Mouse (Mus musculus) MN1 (cell line): Measurements from ENCODE around the gene Ticrr.

ENCODE experiments used
- DNase-seq: peaks from one replicate; pipeline ENCODE4 v3.0.0-alpha.2; 2016; ENCODE audit warnings: low spot score

Gene Ticrr

GRCm38 (mm10) chr7:79680231-79680630 lies 20.2 kb downstream of the Ticrr start:
- no peak for DNase-seq

DNA sequence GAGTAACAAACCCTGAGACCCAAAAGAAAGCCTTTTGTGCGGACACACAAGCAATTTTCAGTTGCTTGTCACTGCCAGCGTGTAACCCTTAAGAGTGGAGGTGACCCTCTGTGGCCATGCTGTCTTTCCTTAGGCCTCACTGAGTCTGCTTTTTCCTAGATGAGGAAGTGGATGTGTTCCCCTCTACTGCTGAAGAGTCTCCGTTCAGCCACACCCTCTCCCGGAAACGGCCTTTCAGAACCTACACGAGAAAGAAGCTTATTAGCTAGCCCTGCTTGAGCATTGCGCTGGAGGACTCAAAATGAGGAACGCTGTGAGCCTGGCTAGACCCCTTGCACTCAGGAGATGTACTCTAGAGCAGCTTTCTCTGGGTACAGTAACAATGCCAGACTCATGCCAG lies 36.5 kb downstream of the Ticrr start:
- no peak for DNase-seq

- no peak for DNase-seq
These were observed 42.8 kb downstream of the Ticrr start for GRCm38 (mm10) chr7:79702755-79703154.

GRCm38 (mm10) chr7:79705210-79705609 lies 45.2 kb downstream of the Ticrr start:
- no peak for DNase-seq

DNA sequence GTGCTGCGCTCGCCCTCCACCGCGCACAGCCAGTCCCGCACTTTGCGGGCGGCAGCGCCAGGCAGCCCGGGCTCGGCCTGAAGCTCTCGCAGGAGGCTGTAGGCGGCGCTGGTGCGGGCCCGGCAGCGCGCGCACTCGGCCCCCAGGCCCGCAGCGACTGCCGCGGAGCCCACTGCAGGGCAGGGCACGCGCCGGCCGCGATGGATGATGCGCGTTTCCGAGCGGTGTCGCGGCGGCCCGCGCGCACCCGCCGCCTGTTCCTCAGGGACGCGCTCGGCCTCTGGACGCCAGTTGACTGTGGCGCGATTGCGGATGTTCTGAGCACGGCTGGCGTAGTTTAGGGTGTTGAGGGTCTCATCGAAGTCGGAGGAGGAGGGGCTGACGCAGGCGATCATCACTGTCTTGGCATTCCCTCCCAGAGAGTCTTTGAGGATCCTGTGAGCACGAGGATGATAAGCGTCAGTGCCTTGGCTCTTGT lies 50.2 kb downstream of the Ticrr start:
- DNase-seq, result no peak

DNA sequence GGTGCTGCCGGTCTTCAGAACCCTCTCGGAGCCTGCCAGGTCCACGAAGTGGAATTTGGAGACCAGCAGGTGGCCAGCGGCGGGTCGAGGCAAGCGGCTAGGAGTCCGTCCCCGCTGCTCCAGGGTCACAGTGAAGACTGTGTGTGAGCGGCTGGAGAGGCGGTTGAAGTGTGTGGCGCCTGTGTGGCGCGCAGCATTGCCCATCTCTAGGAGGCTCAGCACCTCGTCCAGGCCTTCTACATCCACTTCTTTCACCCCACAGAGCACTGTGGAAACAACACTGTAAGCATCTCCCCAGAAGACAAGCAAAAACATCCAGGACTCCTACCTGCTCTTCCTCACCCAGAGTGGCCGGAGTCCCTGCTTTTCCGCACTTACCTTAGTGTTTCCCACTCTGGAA lies 50.8 kb downstream of the Ticrr start:
- no peak for DNase-seq

GRCm38 (mm10) chr7:79715187-79715981 lies 55.4 kb downstream of the Ticrr start, which contains the start of gene Kif7:
Kif7 (minus strand) TSS chr7:79715720.
- peak; percentile 85 for DNase-seq

DNA sequence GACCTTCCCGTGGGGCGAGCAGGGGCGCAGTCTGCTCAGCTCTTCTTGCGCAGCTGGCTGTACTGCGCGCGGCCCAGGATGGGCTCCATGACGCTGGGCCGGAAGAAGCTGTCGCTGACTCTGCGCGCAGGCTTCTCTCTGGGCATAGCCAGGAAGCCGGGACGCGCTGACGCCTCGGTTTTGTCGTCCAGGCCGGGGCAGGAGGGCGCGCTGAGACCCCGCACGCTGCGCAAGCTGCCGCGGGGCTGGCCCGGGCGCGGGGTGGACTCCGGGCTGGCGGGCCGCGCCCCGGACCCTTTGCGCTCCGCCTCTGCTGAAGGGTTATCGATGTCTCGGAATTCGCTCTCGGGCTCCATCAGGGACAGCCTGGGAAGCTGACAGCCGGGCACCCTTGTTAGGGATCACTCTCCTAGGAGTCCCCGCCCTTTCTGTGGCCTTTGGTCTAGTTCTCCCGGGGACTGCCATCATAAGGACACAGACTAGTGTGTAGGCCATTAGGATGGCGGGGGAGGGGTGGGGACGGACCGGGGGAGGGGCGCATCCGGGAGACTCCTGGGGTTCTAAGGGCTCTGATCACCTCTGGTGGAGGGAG lies 61.5 kb downstream of the Ticrr start:
- DNase-seq, result peak; percentile 38

- peak; percentile 45 for DNase-seq
These were observed 67.1 kb downstream of the Ticrr start for GRCm38 (mm10) chr7:79727091-79727490.

- peak; percentile 75 for DNase-seq
These were observed 68.2 kb downstream of the Ticrr start for GRCm38 (mm10) chr7:79728219-79728618.

- peak; percentile 80 for DNase-seq
These were observed 69.2 kb downstream of the Ticrr start for GRCm38 (mm10) chr7:79729169-79729568.

- DNase-seq, result peak; percentile 39
These were observed 69.9 kb downstream of the Ticrr start for GRCm38 (mm10) chr7:79729743-79730370.

DNA sequence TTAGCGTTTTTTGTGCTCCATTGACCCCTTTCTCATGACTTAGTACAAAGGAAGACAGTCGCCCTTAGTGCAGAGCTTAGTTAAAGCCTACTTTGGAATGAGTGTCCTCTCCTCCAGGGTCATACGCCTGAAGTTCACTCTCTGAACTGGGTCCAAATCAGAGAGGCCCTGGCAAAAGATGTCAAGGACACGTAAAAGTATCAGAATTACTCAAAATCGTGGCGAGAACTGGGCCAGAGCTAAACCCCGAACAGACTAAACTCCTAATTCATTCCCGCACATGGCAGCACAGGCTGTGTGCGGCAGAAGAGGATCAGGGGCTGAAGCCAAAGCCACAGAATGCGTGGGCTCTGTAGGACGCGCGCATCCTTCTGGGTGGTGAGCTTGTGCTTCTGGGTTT lies 71.4 kb downstream of the Ticrr start:
- no peak for DNase-seq

DNA sequence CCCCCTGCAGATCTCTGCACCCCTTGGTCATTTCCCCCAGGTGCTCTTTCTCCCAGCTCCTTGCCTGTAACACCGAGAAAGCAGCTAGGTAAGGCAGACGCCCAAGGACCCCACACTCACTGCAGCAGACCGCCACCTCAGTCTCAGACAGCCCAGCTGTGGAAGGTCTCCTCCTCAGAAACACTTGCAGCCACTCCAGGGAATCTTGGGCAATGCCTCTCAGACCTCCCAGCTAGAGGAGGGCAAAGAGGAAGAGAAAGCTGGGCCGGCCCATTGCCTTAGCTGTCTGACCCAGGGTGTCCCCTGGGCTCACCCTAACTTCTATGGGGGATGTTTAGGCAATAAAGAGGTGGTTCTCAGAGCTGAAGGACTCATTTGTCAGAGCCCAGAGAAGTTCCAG lies 72.6 kb downstream of the Ticrr start, which contains the start of gene Plin1:
Gene Plin1, minus strand, starts transcription at position 282 of the 400 bp plus-strand sequence.
- no peak for DNase-seq

GRCm38 (mm10) chr7:79734563-79734962 lies 74.6 kb downstream of the Ticrr start:
- no peak for DNase-seq

DNA sequence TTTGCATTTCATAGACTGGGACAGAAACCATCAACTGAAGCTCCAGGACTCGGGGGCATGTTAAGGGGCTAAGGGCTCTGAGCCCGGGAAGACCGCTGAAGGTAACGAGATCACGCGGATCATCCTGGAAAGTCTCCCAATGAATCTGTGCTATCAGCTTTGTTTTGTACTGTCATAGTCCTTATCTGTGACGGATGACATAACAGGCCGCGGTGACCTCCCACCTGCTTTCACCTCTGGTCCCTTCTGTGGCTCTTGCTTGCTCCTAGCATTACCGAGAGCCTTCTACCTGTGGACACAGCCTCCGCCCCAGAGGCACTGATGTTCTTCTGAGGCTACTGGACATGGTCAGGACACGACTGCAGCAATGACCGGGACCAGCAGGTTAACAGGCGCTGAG lies 76.5 kb downstream of the Ticrr start:
- no peak for DNase-seq

GRCm38 (mm10) chr7:79738913-79739312 lies 78.9 kb downstream of the Ticrr start:
- DNase-seq, result no peak

DNA sequence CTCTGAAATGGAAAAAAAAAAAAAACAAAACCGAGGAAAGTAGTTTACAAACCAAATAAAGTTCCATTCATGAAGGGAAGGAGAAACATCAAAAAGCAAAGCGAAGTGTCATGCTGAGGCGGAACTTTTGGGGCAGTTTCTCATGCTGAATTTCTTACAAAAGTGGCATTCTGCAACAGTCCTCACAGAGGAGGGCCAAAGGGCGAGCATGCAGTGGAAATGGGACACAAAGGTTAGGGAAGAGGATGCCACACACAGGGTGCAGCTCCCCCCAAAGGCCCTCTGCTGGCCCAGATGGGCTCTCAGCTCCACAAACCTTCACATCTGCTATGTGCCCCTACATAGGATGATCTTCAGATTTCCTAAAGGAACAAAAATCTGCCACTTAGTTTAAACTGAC lies 80.3 kb downstream of the Ticrr start:
- no peak for DNase-seq

- DNase-seq, result no peak
These were observed 82.3 kb downstream of the Ticrr start for GRCm38 (mm10) chr7:79742277-79742658.

DNA sequence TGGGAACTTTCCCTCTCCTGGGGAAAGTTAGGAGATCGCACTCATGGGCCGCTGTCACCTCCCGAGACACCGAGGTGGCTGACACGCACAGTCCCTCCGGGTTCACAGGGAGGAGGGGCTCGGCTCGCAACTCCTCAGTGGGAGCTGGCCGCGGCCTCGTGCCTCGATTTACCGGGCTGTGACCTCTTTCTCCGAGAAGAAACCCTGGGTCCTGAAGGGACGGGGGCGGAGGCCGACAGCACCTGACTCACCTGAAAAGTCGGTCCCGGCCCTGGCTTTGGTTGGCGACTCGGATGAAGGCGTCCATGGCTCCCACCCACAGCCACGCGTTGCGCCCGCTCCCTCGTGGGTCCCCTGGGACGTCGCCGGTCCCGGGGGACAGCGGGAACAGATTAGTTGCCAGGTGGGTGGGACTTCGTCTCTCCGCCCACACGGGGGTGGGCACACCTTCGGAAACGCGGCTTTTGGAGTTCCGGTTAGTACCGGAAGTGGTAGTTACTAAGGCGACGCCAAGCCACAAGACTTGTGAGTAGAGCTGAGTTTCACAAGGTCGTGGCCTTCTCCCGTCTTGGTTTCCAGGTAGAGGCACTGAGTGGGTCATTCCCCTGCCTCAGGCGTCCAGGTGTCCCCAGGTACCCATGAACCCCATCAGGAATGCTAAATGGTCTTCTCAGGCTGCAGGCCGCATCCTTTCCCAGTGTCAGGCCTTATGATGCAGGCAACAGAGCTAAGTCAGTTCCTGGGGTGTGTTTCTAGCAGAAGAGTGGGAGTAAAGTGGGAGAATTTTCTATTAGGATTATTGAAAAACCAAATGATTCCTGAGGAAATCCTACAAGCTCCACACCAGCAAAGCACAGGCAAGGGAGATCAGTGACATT lies 82.9 kb downstream of the Ticrr start, which contains the start of the genes Pex11a and Wdr93:
Gene Pex11a, minus strand, starts transcription at position 473 of the 878 bp plus-strand sequence.
Gene Wdr93, plus strand, starts transcription at position 505 of the 878 bp plus-strand sequence.
- peak; percentile 76 for DNase-seq

DNA sequence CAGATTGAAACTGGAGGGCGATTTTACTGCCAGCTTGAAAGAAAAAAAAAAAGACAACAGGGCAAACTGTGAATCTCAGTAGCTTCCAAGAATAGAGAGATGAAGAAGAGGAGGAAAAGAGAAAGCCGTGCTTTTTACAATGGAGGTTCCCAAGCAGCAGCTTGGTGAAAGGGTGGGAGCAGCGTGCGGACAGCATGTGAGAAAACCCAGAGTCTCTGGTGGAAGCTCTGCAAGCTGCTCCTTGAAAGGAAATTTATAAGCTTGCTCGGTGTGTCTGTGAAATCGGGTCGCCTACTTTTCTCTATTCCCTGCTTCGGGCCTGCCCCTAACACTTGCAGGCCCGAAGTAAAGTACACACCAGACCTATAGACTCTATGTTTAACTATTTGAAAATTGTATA lies 84.1 kb downstream of the Ticrr start:
- DNase-seq, result no peak

- DNase-seq, result no peak
These were observed 84.6 kb downstream of the Ticrr start for GRCm38 (mm10) chr7:79744585-79744984.
